Mouse (Mus musculus) spleen, postnatal 10 days (tissue): ENCODE measurements around the gene Mtmr1.

ENCODE experiments used
- DNase-seq, 2 experiments: peaks; one replicate each; pipeline ENCODE4 v3.0.0; 2021 to 2022; ENCODE audit warnings: low spot score in 2 of 2

Mtmr1 gene

DNA sequence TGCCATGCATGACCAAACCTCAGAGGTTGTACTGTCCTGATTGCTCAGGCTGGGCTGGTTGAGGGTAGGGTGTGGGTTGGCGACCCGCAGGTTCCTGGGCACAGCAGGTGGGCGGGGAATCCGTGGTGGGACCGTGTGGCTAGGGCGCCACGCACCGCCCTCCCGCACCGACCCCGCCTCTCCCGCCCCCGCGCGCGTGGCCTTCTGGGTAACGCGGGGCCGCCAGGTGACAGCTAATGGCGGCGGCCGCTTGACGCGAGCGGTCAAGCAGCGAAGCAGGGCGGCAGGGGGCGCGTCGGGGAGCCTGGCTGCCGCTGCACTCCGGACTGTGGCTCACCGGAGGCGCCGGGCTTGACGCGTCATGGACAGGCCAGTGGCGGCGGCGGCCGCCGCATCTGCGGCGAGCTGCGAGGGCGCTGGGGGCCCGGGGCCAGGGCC lies at the start of gene Mtmr1:
Mtmr1 (plus strand) TSS at position 207 of the 438 bp plus-strand sequence.
- peak; percentile 59 to 80 for DNase-seq

DNA sequence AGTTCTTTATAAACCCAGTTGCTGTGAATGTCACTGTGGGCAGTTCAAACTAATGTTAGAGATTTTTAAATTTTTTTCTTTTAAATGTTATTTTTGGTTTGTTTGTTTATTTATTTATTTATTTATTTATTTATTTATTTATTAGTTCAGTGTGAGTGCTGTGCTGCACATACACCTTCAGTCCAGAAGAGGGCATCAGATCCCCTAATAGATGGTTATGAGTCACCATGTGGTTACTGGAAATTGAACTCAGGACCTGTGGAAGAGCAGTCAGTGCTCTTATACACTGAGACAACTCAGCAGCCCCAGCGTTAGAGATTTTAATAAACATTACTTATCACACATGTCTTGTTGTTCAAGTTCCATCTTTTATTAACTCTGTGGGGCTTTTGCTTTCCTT lies 12.5 kb upstream of the Mtmr1 start:
- peak in 1 of 2 experiments; percentile 16 for DNase-seq

DNA sequence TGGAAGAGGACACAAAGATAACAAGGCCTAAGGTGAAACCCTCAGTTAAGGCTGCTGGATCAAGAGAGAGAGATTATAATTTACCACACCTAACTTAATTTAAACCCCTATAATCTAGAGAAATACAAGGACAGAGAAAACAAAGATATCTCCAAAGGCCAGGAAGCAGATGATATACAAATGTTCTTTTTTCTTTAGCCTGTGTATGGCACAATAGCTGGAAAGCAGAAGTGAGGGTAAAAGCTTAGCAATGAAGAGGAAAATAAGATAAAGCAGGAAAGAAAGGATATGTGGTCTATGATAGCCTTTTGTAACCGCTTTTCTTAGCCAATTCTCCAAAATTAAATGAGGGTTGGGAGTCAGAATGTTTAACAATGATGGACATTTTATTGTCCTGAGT lies 9.2 kb upstream of the Mtmr1 start:
- DNase-seq: no peak

DNA sequence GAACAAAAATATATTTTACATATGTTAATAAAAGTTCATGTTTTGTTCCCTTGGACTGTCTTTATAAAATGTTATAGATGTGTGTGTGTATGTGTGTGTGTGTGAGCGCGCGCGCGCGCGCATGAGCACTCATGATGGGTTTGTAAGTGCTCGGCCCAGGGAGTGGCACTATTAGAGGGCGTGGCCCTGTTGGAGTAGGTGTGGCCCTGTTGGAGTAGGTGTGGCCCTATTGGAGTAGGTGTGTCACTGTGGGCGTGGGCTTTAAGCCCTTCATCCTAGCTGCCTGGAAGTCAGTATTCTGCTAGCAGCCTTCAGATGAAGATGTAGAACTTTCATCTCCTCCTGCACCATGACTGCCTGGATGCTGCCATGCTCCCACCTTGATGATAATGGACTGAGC lies 2.8 kb upstream of the Mtmr1 start:
- DNase-seq: peak in 1 of 2 experiments; percentile 26

- no peak for DNase-seq
Measured at GRCm38 (mm10) chrX:71364062-71364461, 498 bp upstream of the Mtmr1 start.

- peak; percentile 29 to 43 for DNase-seq
Measured at GRCm38 (mm10) chrX:71365011-71365410, 451 bp downstream of the Mtmr1 start.

- no peak for DNase-seq
Measured at GRCm38 (mm10) chrX:71365510-71365909, 950 bp downstream of the Mtmr1 start.

GRCm38 (mm10) chrX:71366973-71367372 lies 2.4 kb downstream of the Mtmr1 start:
- DNase-seq: no peak

GRCm38 (mm10) chrX:71376781-71377180 lies 12.2 kb downstream of the Mtmr1 start:
- DNase-seq: no peak

DNA sequence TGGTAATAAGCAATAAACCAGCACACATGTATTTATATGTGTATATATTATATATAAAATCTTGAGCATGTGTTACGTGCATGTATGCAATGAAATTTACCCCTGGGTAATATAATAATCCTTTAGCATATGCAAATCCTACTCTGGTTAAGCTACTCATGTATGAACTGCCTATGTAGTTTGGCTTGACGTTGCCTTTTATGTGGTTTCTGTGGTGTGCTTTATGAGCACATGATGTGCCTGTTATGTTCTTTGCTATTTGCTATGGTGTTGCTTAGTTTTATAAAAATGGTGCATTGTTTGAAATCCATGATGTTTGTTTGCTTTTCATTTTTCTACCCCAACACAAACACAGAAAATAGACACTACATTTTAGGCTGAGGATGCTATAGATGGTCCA lies 13.9 kb downstream of the Mtmr1 start:
- no peak for DNase-seq

DNA sequence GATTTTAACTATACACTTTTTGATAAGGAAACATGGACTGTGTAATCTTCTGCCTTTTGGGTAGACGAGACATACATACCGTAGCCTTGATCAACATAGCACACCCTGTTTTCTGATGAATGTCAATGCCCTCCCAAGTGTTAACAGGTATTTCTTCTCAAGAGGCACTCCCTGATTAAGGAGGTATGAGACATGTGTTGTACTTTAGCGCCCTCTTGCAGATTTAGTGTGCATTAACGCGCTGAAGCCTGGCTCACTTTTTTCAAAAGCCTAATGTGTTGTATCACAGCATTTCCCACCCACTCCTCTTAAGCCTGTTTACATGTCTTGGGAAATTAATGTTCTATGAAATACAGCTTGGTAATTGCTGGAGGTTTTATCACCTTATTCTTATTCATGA lies 17.0 kb downstream of the Mtmr1 start:
- peak in 1 of 2 experiments; percentile 23 for DNase-seq

DNA sequence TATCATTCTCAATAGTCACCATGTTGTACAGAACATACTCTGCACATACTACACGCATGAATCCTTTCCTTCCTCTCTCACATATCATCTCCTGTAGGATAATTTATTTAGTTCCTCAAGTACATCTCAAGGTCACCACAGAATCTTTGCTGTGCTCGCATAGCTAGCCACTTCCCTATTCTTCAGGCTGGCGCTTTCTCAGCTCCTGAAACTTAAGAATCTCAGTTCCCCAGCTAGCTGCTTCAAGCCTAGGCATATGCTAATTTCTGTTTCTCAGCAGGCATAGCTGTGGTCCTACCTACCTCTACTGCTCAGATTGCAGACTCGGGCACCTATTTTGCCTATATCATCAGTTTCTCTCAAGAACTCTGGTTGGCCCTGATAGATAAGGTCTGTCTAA lies 31.8 kb downstream of the Mtmr1 start:
- DNase-seq: no peak

- no peak for DNase-seq
Measured at GRCm38 (mm10) chrX:71406290-71406689, 41.7 kb downstream of the Mtmr1 start.

- no peak for DNase-seq
Measured at GRCm38 (mm10) chrX:71408386-71408785, 43.8 kb downstream of the Mtmr1 start.

GRCm38 (mm10) chrX:71412776-71413175 lies 48.2 kb downstream of the Mtmr1 start:
- DNase-seq: no peak

- no peak for DNase-seq
Measured at GRCm38 (mm10) chrX:71413616-71414015, 49.1 kb downstream of the Mtmr1 start.

DNA sequence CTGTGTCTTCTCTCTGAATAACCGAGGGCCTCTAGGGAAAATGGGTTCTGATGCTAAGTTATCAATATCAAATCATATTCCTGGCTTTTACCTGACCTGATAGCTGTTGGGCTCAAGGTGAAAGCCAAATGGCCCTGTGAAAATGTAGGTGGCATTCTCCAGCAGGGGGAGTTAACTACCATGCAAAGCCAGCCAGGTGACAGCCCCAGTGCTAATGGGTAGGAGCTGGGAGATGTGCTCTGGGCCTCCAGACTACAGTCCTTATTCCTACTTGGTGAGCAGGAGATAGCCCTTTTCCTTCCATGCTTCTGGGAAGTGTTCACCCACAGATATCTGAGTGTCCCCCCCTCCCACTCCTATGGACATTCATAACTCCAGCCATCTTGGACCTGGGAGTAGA lies 60.3 kb downstream of the Mtmr1 start:
- no peak for DNase-seq

GRCm38 (mm10) chrX:71425746-71426519 lies 61.4 kb downstream of the Mtmr1 start:
- peak; percentile 71 to 88 for DNase-seq

DNA sequence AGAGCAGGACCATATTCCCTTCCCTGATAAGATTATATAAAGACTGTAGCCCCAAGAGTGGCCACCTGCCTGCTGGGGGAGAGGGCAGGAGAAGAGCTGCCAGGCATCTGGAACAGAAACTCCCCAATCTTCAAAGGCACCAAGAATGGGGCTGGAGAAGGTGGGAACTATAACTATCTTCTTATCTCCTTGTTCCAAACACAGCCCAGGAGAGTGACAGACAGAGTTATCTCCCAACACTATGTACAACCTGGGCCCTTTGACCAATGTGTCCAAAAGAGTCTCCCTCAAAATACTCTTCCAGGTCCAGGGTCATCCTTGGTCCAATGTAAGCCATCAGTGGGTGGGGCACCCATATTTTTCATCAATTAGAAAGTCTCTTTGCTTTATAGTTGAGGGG lies 62.9 kb downstream of the Mtmr1 start:
- no peak for DNase-seq

GRCm38 (mm10) chrX:71430900-71431299 lies 66.3 kb downstream of the Mtmr1 start:
- DNase-seq: no peak

DNA sequence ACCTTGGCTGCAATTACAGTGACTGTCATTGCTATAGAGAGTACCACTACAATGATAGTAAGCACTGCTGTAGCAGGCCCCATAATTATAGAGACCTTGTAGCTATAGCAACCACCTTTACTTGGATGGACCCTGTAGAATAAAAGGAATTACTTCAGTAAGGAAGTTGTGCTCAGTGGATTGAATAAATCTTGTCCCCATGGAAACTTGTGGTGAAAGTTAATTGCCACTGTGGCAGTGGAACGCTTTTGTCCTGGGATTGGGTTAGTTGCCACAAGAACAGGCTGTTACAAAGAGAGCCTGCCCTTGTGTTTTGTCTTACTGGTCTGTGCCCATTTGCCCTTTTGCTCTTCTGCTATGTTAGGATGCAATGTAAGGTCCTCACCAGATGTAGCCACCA lies 69.9 kb downstream of the Mtmr1 start:
- no peak for DNase-seq

DNA sequence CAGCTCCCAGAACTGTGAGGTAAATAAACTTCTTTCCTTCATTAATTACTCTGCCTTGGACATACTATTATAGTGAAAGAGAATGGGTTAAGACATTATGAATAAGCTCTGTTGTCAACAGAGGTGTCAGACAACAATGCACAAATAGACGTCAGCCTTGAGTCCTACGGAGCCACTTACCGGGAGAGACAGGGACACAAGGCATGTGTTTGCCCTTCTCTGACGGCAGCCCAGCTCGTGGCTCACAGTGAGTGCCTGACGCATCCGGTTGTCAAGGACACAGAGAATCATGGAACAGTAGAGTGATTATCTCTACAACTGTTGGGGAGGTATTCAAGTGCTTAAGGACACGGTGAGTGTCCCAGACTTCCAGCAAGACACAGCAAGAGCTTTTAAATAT lies 70.3 kb downstream of the Mtmr1 start:
- DNase-seq: no peak

DNA sequence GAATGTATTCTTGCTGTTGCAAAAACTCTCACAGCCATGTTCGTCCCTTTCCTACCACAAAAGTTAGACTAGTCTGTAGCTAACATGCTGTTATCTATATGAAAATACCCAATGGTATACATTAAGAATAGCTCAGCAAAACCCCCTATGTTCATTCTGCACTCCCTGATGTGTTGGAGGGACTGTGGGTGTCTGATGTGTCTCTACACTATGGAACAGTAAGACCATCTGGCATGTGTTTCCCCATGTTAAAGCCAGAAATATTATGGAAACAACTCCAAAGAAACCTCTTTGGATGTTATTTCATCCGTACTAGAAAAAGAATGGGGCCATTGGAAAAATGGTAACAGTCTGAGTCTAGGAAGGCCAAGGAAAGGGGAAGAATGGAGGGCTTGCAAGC lies 71.0 kb downstream of the Mtmr1 start:
- no peak for DNase-seq

DNA sequence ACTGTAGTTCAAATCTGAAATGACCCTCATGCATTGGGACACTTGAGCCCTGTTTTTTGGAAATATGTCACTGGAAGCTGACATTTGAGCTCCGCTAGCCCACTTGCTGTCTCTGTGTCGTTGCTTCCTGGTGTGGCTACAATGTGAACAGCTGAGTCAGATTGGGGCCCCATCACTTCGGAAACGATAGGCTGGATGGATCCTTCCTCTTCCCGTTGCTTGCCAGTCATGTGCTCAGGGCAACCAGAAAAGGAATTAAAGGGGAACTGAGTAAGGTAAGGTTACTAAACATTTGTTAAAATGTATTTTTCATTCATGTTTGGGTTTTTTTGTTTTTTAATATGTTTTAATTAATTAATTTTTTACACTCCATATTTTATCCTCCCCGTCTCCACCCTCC lies 74.9 kb downstream of the Mtmr1 start:
- no peak for DNase-seq
